Mouse (Mus musculus) brain, embryonic 14.5 days (tissue): ENCODE data around the gene Oas3.

Experiments
- CTCF ChIP-seq: fragments of 200-500 bp; IDR thresholded peaks from 2 replicates; pipeline ENCODE4 v1.5.1; 2012; ENCODE audit warnings: inconsistent platforms, mild to moderate bottlenecking, moderate library complexity, borderline replicate concordance; ENCODE audit not compliant: insufficient read depth, insufficient read length; ENCODE audit errors: extremely low read depth
- POLR2A ChIP-seq: fragments of 200-500 bp; IDR thresholded peaks from 2 replicates; pipeline ENCODE4 v1.6.1; 2012; ENCODE audit warnings: mild to moderate bottlenecking, inconsistent platforms, borderline replicate concordance; ENCODE audit not compliant: poor library complexity, insufficient read depth, insufficient read length, severe bottlenecking; ENCODE audit errors: extremely low read depth

- no peak for TF ChIP-seq POLR2A
- no peak for TF ChIP-seq CTCF
Observed at GRCm38 (mm10) chr5:120777478-120777877, at the start of gene Oas3.
